Mouse (Mus musculus): Measurements from ENCODE around the gene Bmper.

- no peak for TF ChIP-seq CTCF (IDR thresholded peaks at IDR 0.05; ENCODE audit: insufficient read depth, low read depth, low read length)
- TF ChIP-seq POLR2A (IDR thresholded peaks at IDR 0.05; ENCODE audit: insufficient read depth, low read depth, low read length) = no peak
Observed at GRCm38 (mm10) chr9:23268609-23269008, 45.7 kb downstream of the Bmper start.
